Mouse (Mus musculus) right cerebral cortex, postnatal 36 days (tissue): ENCODE data around the gene Smyd1.

Source experiments
- DNase-seq, 2 experiments: peaks; one replicate each; pipeline ENCODE4 v3.0.0; 2022; ENCODE audit warnings: low spot score in 2 of 2, mixed read lengths in 1 of 2

Smyd1 gene

DNA sequence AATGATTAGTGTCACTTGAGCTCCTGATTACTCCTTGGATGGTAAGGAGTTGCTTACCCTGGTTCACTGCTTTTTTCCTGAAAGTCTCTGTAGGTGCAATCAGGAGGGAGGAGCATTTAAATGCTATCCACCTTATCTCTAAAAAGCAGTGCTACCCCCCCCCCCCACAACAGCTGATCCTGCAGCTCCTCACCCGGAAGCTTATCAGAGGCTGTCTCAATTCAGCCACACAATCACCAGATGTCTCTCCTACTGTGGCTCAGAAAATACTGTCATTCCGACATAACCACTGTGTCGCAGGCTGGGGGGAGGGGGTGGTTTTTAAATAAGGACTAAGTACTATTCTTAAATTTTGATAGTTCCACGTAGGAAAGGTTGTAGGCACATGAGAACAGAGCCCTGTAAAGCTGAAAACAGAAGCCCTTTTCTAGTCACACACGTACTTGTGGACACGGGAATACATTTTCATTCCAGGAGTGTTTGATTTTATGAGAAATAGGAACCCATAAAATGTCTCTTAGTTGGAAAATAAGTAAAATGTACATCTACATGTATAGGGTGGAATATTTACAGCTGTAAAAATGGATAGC is 61.9 kb downstream of the Smyd1 start:
- no peak for DNase-seq

DNA sequence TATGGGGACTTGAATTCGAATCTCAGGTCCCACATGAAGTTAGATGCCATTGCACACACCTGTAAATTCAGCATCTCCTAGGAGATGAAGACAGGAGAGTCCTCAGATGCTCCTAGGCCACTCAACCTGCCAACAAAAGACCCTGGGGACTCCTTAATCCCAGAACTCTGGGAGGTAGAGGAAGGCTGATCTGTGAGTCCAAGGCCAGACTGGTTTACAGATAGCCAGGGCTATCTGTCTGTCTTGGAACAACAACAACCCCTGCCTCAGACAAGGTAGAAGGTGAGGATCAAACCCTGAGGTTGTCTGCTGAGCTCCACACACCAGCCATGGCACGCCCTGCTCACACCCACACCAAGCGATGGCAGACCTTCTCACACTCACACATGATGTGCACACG is 62.9 kb downstream of the Smyd1 start:
- DNase-seq = no peak

DNA sequence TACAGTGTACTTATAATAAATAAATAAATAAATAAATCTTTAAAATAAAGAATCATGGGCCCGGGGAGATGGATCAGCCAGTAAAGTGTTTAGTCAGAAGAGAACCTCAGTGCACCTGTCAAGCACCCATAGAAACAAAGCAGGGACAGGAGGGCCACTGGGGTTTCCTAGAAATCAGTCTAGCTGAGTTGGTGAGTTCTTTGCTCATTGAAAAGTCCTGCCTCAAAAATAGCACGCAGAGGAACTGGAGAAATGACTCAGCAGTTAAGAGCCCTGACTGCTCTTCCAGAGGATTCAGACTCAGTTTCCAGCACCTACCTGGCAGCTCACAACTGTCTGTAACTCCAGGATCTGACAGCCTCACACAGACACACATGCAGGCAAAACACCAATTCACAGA is 63.5 kb downstream of the Smyd1 start:
- DNase-seq = no peak

DNA sequence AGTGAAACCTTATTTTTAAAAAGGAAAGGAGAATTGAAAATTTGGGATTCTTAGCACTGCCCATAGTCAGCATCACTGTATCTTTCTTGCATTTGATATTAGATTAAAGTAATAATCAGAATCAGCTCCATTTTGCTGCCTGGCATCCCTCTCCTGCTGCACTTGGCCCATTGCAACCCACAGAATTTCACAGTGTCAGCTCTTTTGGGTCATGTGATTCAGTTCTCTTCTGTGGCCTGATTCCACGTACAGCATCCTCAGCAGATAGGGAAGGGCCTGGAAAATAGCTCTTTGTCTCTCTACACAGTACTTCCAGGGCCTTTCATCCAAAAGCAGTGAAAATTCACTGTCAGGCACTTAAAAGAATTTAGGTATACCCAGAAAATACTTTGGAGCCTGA is 64.7 kb downstream of the Smyd1 start:
- DNase-seq = no peak

DNA sequence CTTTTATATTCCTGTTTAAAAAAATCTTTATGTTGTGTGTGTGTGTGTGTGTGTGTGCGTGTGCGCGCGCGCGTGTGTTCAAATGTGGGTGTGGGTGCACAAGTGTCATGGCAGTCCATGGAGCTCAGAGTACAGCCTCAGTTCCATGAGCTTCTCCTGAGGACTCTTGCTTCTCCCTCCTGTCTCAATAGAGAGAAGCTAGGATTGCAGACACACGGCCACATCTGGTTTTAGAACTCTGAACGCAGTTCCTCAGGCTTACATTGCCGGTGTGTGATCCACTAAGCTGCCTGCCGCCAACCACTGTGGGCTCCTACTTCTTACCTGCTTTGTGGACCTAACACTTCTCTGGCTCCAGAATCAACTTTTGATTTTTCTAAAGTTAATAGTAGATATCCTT is 65.9 kb downstream of the Smyd1 start:
- DNase-seq = no peak

DNA sequence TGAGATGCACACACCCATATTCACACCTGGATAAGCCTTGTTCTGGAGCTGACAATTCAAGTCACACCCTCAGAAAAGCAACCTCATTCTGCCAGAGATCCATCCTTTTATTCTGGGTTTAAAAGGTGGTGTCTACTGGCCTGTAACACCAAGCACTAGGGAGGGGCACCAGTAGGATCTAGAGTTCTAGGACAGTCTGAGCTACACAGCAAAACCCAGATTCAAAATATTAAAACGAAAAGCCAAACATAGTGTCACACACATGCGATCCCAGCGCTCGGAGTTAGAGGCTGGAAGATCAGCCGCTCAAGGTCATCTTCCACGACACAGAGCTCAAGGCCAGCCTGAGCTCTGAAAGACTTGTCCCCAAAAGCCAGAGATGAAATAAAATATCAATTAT is 67.6 kb downstream of the Smyd1 start:
- no peak for DNase-seq

DNA sequence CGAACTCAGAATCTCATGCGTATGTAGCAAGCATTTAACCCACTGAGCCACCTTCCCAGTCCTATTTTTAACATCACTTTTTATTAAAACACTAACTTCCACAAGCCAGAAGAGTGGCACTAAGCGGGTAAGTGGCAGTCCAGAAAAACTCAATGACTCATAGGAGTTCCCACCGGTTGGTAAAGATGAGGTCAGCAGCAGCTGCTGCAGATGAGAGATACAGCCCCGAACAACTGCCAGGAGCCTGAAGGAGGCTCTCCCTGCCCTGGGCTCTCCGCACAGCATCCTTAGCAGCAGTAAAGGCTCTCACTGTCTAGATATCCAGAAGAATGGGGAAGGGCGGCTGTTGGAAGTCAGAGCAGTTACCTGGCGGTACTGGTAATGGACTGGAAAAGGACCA is 71.1 kb downstream of the Smyd1 start:
- no peak for DNase-seq

DNA sequence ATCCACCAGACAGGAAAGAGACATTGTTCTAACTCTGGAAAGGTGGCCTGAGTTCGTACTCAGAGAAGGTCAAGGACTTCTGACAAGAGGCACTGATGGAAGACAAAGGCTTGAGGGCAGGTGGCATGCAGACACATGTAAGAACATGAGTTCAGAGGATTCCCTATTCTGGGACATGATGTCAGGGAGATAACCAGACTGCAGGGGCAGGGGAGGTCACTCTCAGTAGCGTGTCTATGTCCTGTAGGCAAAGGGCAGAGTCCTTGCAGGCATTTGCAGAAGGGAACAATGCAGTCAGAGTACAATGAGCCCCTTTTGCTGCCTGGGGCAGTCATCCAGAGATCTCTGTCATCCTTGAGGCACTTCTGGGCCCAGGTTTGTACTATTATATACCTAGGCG is 72.4 kb downstream of the Smyd1 start:
- no peak for DNase-seq

DNA sequence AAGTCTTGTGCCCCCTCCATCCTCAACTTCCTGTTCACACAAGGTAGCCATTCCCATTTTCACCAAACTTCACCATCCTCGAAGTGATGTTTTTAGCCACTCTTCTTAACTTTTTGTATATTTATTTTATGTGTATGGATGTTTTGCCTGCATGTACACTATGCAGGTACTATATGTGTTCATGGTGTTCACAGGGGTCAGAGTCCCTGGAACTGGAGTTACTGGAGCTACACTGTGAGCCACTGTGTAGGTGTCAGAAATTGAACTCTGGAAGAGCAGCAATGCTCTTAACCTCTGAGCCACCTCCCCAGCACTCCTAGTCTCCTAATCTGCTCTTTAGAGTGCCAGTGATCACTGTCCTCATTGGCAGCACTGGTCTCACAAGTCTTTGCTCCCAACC is 73.6 kb downstream of the Smyd1 start:
- no peak for DNase-seq

DNA sequence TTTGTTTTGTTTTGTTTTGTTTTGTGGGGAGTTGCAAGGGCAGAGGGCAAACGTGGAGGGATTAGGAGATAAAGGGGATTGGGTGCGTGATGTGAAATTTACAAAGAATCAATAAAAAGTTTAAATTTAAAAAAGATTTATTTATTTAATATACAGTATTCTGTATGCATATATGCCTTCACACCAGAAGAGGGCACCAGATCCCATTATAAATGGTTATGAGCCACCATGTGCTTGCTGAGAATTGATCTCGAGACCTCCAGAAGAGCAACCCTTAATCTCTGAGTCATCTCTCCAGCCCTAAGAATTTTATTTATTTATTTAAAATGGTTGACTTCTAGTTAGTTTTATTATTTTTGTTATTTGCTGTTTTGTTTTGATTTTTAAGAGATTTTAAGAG is 78.8 kb downstream of the Smyd1 start:
- no peak for DNase-seq

DNA sequence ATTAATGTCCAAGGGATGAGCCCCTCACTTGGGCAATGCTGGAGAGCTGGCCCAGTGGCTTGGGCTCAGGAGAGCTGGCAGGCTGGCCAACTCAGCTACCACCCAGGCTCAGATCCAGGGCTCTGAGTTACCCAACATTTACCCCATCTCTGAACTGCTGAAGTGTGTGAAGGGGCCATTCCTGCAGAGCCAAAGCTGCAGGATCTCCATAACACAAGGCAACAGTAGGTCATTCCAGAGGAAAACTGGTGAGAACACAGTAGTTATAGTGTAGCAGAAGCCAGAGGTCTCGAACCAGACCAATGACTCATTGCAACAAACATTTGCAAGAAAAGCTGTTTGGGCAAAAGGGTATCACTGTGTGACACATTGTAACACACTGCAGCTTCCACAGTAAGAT is 79.2 kb downstream of the Smyd1 start:
- DNase-seq = no peak

DNA sequence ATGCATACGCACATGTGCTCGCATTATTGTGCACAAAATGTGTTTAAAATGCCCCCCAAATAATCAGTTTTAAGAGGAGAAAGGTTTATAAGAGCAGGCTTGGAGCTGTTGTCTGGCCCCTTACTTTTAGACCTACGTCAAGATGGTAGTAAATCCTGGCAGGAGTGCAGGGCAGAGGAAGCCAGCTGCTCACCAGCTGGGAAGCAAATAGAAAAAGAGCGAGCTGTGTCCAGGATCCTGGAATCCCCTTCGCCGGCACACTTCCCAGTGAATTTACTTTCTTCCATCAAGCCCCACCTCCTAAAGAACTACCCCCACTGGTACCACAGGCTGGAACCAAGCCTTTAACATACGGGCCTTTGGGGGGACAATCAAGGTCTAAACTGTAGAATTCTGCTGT is 81.2 kb downstream of the Smyd1 start:
- DNase-seq = no peak

DNA sequence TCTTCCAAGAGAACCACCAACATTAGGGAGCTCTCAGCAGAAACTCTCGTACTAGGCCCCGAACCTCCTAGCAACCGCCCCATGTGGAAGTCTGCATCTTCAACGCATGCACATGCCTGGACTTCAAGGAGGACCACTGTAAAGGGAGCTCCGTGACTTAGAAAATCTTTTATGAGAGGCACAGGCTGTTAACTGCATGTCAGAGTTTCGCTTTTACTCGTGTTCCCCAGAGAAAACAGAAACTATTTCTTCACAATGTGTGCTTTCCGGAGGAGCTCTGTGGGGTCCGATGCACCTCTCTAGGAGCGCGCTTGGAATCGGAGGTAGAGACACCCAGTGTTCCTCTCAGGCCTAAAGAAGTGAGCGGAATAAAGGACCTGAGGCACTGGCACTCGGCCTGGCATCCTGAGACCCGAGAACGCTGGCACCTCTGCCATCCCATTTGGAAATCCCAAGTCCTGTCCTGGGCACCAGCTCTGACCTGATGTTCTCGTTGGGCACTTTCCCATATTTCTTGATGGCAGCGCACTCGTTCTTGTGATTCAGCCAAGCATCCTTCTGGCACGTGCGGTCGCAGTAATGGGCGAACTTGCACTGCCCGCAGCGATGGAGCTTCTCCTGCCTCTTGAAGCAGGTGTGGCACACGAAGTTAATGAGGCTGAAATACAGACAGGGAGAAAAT is 82.8 kb downstream of the Smyd1 start:
- no peak for DNase-seq

DNA sequence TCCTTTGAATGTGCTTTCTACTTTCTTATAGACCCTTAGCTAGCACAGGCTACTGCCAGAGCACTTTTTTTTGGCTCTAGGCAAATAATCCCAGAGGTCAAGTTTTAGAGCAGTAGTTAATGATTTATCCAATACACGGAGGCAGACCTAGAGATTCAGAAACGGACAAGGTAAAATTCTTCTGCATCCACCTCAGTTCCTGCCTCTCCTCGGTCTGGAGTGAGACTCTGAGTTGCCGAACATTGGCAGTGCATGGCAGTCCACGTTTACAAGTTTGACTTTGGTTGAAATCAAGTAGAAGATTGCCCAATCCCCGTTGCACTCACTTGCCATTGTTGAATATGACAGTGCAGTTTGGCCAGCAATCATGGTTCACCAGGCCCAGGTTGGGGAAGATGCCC is 85.0 kb downstream of the Smyd1 start:
- no peak for DNase-seq

DNA sequence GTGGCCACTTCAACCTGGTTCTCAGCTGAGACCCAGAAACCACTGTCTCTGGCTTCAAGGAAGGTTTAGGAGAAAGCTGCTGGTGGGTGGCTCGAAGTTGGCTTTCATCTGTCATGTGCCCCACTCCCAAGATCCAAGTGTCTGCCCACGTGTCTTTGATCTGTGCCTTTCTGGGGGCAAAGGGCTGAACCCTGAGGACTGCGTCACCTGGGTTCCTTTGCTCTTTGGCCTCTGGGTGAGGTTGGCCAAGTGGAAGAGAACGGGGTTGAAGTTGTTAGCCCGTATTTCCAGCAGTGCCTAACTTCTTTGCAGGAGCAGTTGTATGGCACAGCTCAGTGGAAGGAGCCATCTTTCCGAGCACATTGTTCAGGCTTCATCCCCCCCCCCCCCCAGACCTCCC is 85.5 kb downstream of the Smyd1 start:
- no peak for DNase-seq

DNA sequence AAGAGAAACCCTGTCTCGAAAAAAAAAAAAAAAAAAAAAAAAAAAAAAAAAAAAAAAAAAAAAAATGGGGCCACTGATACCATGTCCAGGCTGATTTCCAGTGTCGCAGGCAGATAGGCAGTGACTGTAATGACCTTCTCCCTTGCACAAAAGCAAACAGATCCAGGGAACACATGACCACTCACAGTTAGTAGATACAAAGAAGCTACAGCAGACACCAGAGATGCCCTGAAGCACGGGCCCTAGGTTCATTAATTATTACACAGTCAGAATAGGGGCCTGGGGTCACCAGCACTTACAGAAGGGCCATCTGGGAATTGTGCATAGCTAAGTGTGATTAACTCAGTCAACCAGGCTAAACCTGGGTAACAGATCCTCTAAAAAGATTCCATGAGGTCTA is 86.1 kb downstream of the Smyd1 start:
- DNase-seq = no peak

DNA sequence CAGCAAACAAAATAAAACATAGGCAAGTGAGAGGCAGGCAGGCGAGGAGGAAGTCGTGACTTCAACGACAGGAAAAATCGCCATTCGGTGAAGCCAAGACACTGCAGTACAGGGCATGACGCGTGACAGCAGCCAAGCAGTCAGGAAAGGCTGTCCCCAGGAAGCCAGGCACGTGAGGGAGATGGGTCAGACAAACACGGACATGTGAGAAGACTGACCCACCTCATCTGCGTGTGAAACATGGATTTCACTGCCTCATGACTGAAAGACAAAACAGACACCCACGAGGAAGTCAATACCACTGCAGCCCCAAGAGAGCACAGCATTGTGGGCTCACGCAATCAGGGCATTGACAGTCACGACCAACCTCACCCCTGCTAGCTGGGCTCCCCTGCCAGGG is 86.9 kb downstream of the Smyd1 start:
- DNase-seq = no peak

DNA sequence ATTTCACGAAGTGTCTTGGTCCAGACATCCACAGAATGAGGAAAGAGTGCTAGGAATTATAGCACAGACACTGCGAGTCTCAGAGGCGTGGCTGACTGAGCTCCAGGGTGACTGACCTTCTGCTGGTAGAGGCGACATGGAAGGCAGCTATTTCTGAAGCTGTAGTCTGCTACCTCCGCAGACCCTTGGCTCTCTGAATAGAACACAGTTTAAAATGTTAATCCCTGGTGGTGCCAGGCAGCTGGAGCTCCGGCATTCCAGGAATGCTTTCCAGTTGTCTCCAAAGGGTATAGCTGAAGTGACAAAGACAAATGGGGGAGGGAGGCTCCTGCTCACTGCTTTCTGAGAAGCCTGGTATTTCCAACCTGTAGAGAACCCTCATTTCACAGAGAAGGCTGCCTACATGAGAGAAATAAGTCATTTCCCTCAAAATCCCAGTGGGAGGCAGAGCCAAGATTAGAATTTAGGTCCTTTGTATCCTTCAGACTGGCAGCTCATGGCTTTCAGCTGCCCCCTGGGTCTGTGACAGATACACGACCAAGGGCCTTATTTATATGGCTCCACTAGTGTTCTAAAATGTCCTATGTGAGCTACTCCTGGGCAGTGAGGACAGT is 94.8 kb downstream of the Smyd1 start:
- no peak for DNase-seq

DNA sequence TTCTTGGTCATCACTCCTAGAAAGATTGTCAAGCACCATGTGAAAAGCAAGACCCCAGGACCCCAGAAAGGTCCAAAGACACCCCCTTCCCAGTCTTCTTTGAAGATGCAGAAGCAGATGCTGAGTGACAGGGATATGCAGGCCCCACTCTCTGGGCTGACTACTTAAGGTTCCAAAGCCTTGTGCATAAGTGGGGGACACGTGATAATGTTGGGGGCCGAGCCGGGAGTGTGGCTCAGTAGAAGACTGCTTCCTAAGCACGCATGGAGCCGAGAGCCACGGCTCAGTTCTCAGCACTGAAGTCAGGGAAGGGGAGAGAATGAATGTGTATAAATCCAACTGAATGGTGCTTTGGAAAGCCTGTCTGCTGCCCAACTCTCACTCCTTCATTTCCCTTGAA is 95.5 kb downstream of the Smyd1 start:
- no peak for DNase-seq

DNA sequence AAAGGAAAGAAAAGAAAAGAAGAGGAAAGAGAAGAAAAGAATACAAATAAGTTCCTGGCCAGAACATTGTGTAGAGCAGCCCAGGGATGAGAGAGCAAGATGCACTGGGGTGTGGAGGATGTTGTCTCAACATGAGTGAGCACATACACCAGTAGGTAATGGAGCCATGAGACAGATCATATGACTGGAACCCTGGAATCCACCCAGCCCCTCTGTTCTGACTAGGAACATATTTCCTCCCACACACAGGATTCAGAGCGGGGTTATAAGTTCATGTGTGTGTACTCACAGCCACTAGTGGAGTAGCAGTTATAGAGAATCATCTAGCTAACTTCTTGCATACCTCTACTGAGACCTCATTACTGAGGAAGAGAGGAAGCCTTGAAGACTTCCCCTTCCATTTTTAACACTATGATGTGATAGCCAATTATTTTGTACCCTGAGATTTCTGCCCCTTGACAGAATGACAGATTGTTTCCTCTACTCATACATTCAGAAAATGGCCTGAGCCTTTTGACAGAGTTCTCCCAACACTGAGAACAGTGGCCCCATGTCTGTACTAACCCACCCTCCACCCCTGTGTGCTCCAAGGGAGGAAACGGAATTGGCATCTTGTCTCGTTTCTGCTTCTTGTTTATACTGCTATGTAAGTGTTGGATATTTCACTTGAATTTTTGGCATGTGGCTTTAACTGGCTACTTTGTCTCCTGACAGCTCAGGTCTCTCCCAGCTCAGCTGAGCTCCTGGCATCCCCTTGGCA is 97.7 kb downstream of the Smyd1 start:
- DNase-seq = no peak

DNA sequence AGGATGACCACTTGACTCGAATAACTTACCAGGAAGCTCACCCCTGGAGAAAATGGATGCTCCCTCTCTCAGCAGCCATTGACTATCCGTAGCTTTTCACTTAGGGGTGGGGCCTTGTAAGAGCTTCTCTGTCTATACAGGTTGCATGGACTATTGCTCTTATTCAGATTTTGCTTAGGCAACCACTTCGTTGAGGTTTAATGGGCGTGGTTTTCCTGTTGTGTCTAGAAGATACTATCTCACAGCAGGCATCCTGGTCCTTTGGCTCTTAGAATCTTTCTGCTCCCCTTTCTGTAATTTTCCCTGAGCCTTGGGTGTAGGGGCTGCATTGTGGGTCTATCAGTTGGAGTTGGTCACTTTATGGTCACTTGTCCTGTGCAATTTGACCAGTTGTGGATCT is 100.5 kb downstream of the Smyd1 start:
- no peak for DNase-seq

DNA sequence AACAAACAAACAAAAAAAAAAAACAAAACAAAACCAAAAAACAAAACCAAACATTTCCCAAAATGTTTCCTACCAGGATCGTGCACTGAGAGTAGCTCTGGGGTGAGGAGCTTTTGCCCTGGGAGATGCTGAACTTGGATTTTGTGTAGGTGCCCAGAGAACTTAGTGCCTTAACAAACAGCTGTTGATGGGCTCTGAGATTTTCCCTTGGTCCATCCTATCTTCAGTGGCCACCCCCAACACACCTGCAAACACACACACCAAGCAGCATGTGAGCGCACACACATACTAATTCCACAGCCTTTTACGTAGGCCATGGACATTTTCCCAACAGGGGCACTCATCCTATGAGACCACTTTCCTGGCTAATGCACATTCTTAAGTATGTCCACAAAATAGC is 109.6 kb downstream of the Smyd1 start:
- no peak for DNase-seq

DNA sequence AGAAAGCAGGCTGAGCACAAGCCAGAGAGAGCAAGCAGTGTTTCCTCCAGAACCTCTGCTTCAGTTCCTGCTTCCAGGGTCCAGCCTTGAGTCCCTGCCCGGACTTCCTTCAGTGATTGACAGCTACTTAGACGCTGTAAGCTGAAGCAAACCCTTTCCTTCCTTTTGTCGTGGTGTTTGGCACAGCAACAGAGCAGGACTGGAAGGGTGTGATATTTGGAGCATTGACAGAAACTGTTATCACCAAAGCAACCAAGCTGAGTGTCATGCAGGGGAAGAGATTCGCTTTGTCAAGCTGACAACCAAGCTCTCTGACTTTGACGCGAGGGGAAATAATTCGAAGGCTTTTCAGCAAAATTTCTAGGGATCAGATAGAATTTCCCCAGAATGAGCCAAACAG is 110.1 kb downstream of the Smyd1 start:
- no peak for DNase-seq
